Mouse (Mus musculus): ENCODE results near the gene Dennd5a. TPM values are rescaled to one million over a fixed set of nuclear protein-coding genes. Genes with fewer than 3 reads are reported as not detected.

Gene Dennd5a
- polyA plus RNA-seq, 1 experiment from 2014 or later = 48.4 TPM

DNA sequence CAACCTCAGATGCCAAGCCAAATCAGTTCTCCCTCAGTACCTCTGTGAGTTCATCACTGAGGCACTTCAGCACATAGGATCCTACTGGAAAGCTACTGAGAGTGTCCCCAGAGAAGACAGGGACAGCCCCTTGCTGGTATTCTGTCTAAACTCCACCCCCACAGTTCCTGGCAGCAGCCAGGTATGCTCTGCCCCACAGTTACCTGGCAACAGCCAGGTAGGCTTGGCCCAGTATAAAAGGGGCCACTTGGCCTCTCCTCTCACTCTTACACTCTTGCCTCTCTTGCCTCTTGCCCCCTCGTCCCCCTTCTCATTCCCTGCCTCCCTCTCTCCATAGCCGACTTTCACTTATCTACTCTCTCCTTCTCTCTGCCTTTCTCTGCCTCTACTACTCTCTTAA, 35.3 kb downstream of the Dennd5a start:
- no peaks in the 10 kb centered on the region for H3K9me3 ChIP-seq
- no peak for ATAC-seq (ENCODE audit: insufficient number of reproducible peaks, insufficient read depth, low FRiP score, low TSS enrichment, low read depth)
- H3K4me2 ChIP-seq = no peak overlapping the region
- no peaks in the 10 kb centered on the region for H3K27me3 ChIP-seq
- no peak overlapping the region for H3K27ac ChIP-seq
- peaks cover 82% of the 10 kb centered on the region for H3K36me3 ChIP-seq
- no peak overlapping the region for H3K9ac ChIP-seq (replicated peaks)
- H3K4me1 ChIP-seq (replicated peaks) = peaks cover 15% of the 10 kb centered on the region; the same call in 1 of the 2 replicates
- 77% methylated on average over 2 of the region's 2 CpGs for WGBS
- H3K4me3 ChIP-seq (replicated peaks) = no peak overlapping the region

DNA sequence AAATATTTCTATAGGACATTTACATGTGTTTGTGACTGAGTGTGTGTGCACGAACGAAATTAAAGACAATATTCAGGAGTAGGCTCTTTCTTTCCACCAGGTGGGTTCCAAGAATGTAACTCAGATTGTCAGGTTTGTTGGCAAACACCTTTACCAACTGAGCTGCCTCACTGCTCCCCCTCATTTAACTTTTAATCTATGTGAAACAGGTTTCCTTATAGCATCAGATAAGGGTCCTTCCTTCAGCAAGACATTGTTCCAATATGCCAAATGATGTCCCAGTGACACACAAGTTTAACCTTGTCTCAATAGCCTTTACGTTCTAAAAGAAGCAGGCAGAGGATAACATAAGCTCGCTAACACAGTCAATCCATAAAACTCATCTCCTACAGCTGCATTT, 37.4 kb downstream of the Dennd5a start:
- WGBS = 94% methylated on average over 4 of the region's 4 CpGs
- H3K9ac ChIP-seq (replicated peaks) = no peak overlapping the region
- no peak overlapping the region for H3K27ac ChIP-seq
- no peak overlapping the region for H3K4me2 ChIP-seq
- H3K4me1 ChIP-seq (replicated peaks) = peaks cover 15% of the 10 kb centered on the region; the same call in 1 of the 2 replicates
- no peaks in the 10 kb centered on the region for H3K9me3 ChIP-seq
- H3K4me3 ChIP-seq (replicated peaks) = no peak overlapping the region
- no peaks in the 10 kb centered on the region for H3K27me3 ChIP-seq
- peaks cover 82% of the 10 kb centered on the region for H3K36me3 ChIP-seq
- no peak for ATAC-seq (ENCODE audit: insufficient number of reproducible peaks, insufficient read depth, low FRiP score, low TSS enrichment, low read depth)

DNA sequence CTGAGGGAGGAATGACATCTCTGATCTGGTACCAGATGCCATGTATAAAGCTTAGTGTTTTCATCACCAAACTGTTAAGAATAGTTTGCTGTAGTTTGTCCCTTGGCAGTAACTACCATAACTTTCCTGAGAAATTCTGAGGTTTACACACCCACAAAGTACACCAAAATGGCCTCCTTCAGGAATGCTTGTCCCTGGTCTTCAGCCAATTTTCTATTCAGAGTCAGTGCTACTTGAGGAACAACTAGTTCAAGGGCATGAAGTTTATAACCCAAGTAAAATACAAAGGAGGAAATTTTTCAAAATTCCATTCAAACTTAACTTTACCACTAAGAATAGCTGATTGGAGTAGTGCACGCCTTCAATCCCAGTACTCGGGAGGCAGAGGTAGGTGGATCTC, 54.1 kb downstream of the Dennd5a start:
- H3K36me3 ChIP-seq = peaks cover 94% of the 10 kb centered on the region
- H3K9ac ChIP-seq (replicated peaks) = no peak overlapping the region
- H3K27me3 ChIP-seq = no peaks in the 10 kb centered on the region
- H3K4me2 ChIP-seq = no peak overlapping the region
- no peak for ATAC-seq (ENCODE audit: insufficient number of reproducible peaks, insufficient read depth, low FRiP score, low TSS enrichment, low read depth)
- no peak overlapping the region for H3K4me3 ChIP-seq (replicated peaks)
- 96% methylated on average over 2 of the region's 2 CpGs for WGBS
- H3K27ac ChIP-seq = no peak overlapping the region
- no peaks in the 10 kb centered on the region for H3K4me1 ChIP-seq (replicated peaks)
- peaks cover 4% of the 10 kb centered on the region; the same call in 1 of the 2 replicates for H3K9me3 ChIP-seq

DNA sequence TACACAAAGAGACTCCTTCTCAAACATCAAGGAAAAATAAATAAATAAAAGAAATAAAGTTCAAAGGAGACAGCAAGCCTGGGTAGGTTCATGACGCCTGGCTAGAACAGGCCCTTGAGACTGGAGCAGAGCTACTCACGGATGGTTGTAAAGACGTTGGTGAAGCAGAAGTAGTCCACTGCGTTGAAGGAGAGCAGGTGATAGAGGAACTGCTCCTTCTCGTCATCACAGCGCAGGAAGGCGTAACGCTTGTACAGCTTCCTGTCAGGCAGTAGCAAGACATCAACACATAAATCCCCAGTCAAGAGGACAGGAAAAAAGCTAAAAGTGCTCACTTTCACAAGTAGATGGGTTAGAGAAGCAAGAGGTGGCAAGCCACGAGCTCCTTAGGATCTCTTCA, 59.3 kb downstream of the Dennd5a start:
- no peak overlapping the region for H3K9ac ChIP-seq (replicated peaks)
- no peaks in the 10 kb centered on the region for H3K27me3 ChIP-seq
- no peak overlapping the region for H3K4me3 ChIP-seq (replicated peaks)
- 83% methylated on average over 9 of the region's 9 CpGs for WGBS
- no peak for ATAC-seq (ENCODE audit: insufficient number of reproducible peaks, insufficient read depth, low FRiP score, low TSS enrichment, low read depth)
- H3K9me3 ChIP-seq = no peaks in the 10 kb centered on the region
- H3K4me1 ChIP-seq (replicated peaks) = no peaks in the 10 kb centered on the region
- no peak overlapping the region for H3K4me2 ChIP-seq
- H3K36me3 ChIP-seq = peaks cover 100% of the 10 kb centered on the region
- H3K27ac ChIP-seq = no peak overlapping the region

DNA sequence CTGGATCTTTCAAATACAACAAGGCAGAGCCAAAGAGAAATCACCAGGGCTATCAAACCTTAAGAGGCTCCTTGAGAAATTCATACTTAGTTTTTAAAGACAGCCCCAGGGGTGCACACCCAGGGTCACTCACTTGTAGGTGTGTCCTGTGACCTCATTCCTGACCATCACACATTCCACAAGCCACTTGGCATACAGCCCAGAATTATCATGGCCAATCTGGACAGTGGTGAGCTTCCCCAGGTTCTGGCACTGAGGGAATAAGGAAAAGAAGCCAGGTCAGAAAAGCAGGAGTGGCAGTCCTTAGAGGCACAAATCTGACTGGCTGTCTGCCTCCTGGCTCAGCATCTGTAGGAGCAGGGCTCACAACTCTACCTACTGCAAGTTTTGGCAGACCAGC, 61.4 kb downstream of the Dennd5a start:
- ATAC-seq (ENCODE audit: insufficient number of reproducible peaks, insufficient read depth, low FRiP score, low TSS enrichment, low read depth) = no peak
- peaks cover 100% of the 10 kb centered on the region for H3K36me3 ChIP-seq
- no peaks in the 10 kb centered on the region for H3K27me3 ChIP-seq
- no peak overlapping the region for H3K9ac ChIP-seq (replicated peaks)
- H3K27ac ChIP-seq = no peak overlapping the region
- no peak overlapping the region for H3K4me3 ChIP-seq (replicated peaks)
- H3K9me3 ChIP-seq = no peaks in the 10 kb centered on the region
- no peak overlapping the region for H3K4me2 ChIP-seq
- H3K4me1 ChIP-seq (replicated peaks) = no peaks in the 10 kb centered on the region

DNA sequence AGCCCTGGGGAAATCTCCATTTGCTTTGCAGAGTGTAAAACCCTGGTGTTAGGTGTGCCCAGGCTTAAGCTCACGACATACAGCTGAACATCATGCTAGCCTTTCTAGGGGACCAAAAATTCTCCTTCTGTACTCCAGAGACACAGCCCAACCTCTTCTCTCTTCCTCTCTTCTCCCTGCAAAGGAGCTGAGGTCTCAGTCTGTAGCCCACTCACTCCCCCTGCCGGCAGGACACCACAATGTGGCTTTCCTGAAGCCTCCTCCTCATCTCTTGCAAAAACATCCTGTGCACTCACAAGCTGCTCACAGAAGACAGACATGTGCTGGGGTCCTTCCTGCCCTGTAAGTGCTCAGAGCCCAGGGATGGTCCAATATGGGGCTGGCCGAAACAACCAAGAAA, 67.7 kb downstream of the Dennd5a start:
- ATAC-seq (ENCODE audit: insufficient number of reproducible peaks, insufficient read depth, low FRiP score, low TSS enrichment, low read depth) = no peak

DNA sequence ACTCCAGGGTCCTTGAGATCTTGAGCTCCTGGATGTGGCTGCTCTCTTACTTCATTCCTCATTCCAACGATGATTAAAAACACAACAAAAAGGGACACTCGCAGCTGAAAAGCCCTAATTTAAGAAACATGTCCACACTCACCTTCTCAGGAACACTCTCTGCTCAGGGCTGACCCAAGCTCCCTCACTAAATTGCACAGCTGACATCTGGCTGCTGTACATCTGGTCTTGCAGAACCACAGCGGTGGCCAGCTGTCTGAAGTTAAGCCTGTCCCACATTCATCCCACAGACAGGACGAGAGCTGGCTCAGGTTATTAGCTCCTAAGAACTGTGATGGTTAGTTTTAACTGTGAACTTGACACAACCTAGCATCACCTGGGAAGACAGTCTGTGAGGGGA, 68.5 kb downstream of the Dennd5a start:
- Histone ChIP-seq H3K36me3 (peaks cover 71% of the 10 kb centered on the region), H3K4me1 (replicated peaks) (no peaks in the 10 kb centered on the region), H3K9ac (replicated peaks) (no peak overlapping the region), H3K27ac (no peak overlapping the region), H3K4me2 (no peak overlapping the region), H3K4me3 (replicated peaks) (no peak overlapping the region), H3K27me3 (no peaks in the 10 kb centered on the region), H3K9me3 (peaks cover 7% of the 10 kb centered on the region)
- no peak for ATAC-seq (ENCODE audit: insufficient number of reproducible peaks, insufficient read depth, low FRiP score, low TSS enrichment, low read depth)
- WGBS = 67% methylated on average over 4 of the region's 4 CpGs

More for the DNA sequence above, 67.7 kb downstream of the Dennd5a start:
- peaks cover 71% of the 10 kb centered on the region for H3K36me3 ChIP-seq
- no peaks in the 10 kb centered on the region for H3K27me3 ChIP-seq
- peaks cover 2% of the 10 kb centered on the region; the same call in 1 of the 2 replicates for H3K9me3 ChIP-seq
- H3K4me3 ChIP-seq (replicated peaks) = no peak overlapping the region
- no peak overlapping the region for H3K4me2 ChIP-seq
- no peak overlapping the region for H3K9ac ChIP-seq (replicated peaks)
- 54% methylated on average over 3 of the region's 3 CpGs for WGBS
- H3K4me1 ChIP-seq (replicated peaks) = no peaks in the 10 kb centered on the region
- no peak overlapping the region for H3K27ac ChIP-seq

DNA sequence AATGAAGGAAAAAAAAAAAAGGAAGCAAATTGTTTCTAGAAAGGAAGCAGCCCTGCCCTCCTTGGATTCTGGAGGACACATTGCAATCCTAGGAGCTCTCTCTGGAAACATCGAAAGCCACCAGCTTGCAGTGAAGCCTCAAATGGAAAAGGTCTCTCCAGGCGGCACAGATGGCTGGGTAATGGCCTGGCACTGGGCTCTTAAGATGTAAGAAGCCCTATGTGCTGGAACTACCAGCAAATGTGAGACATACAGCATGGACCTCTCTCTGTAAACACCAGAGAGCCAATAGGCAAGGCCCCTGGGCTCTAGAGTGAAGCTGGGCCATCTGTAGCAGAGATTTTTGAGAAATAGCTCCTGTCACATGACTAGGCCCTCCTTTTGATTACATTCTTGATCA, 70.0 kb downstream of the Dennd5a start:
- no peak for ATAC-seq (ENCODE audit: insufficient number of reproducible peaks, insufficient read depth, low FRiP score, low TSS enrichment, low read depth)
- H3K9ac ChIP-seq (replicated peaks) = no peak overlapping the region
- no peaks in the 10 kb centered on the region for H3K4me1 ChIP-seq (replicated peaks)
- 95% methylated on average over 2 of the region's 2 CpGs for WGBS
- no peak overlapping the region for H3K27ac ChIP-seq
- H3K27me3 ChIP-seq = no peaks in the 10 kb centered on the region
- H3K4me3 ChIP-seq (replicated peaks) = no peak overlapping the region
- peaks cover 58% of the 10 kb centered on the region for H3K36me3 ChIP-seq
- H3K4me2 ChIP-seq = no peak overlapping the region
- H3K9me3 ChIP-seq = peaks cover 9% of the 10 kb centered on the region

DNA sequence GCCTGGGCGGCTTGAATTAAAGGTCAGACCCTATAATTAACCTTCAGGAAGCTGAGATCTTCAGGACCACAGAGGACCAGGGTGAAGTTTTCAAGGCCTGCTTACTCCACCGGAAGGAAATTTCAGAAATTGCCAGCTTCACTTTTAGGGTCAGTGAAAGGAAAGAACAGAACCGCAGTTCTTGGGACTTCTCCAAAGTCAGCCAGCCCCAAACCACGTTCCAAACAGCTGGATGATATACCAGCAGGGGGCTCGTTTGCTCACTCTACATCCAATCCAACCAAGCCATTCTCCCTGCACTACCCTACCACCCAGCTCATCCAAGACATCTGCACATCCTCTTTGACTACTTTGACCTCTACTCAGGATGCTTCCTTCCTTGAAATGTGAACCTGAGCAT, 71.0 kb downstream of the Dennd5a start:
- Histone ChIP-seq H3K9ac (replicated peaks) (no peak overlapping the region), H3K4me1 (replicated peaks) (no peaks in the 10 kb centered on the region), H3K36me3 (peaks cover 48% of the 10 kb centered on the region), H3K27ac (no peak overlapping the region), H3K27me3 (no peaks in the 10 kb centered on the region), H3K4me2 (no peak overlapping the region), H3K4me3 (replicated peaks) (no peak overlapping the region), H3K9me3 (peaks cover 9% of the 10 kb centered on the region)
- 73% methylated on average over 5 of the region's 5 CpGs for WGBS
- no peak for ATAC-seq (ENCODE audit: insufficient number of reproducible peaks, insufficient read depth, low FRiP score, low TSS enrichment, low read depth)

DNA sequence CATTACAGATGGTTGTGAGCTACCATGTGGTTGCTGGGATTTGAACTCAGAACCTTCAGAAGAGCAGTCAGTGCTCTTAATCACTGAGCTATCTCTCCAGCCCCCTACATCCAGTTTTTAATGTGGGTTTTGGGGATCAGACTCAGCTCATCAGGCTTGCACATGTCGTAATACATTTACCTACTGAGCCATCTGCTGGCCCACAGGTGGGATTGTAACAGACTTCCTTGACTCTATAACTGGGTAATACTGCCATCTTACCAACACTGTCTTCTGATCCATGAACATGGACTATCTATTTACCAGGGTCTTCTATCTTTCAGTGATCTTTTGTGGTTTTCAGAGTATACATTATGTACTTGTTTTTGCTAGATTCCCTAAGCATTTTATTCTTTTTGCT, 74.0 kb downstream of the Dennd5a start:
- H3K36me3 ChIP-seq = peaks cover 29% of the 10 kb centered on the region
- WGBS = 96% methylated on average over 1 of the region's 1 CpGs
- no peak for ATAC-seq (ENCODE audit: insufficient number of reproducible peaks, insufficient read depth, low FRiP score, low TSS enrichment, low read depth)
- H3K27me3 ChIP-seq = no peaks in the 10 kb centered on the region
- no peak overlapping the region for H3K27ac ChIP-seq
- no peak overlapping the region for H3K9ac ChIP-seq (replicated peaks)
- H3K4me1 ChIP-seq (replicated peaks) = no peaks in the 10 kb centered on the region
- peaks cover 9% of the 10 kb centered on the region for H3K9me3 ChIP-seq
- no peak overlapping the region for H3K4me2 ChIP-seq
- H3K4me3 ChIP-seq (replicated peaks) = no peak overlapping the region

DNA sequence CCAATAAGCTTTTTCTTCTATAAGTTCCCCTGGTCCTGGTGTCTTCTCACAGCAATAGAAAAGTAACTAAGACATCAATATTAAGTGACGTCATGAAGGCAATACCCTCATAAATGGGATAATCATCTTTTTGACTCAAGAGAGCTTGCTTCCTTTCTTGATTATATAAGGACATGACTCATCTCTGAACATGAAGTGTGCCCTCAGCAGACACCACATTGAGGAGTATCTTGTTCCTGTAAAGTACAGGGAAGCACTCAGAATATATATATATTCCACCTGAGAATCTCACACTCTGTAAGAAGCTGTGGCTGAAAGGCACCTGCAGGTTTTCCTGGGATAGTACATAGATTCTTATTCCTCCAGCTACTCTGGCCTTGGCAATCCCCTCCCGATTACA, 77.7 kb downstream of the Dennd5a start:
- no peak overlapping the region for H3K9ac ChIP-seq (replicated peaks)
- no peak overlapping the region for H3K4me3 ChIP-seq (replicated peaks)
- 85% methylated on average over 2 of the region's 2 CpGs for WGBS
- peaks cover 7% of the 10 kb centered on the region for H3K9me3 ChIP-seq
- peaks cover 10% of the 10 kb centered on the region for H3K36me3 ChIP-seq
- H3K4me1 ChIP-seq (replicated peaks) = peaks cover 8% of the 10 kb centered on the region; the same call in 1 of the 2 replicates
- no peak overlapping the region for H3K4me2 ChIP-seq
- no peak for ATAC-seq (ENCODE audit: insufficient number of reproducible peaks, insufficient read depth, low FRiP score, low TSS enrichment, low read depth)
- H3K27ac ChIP-seq = no peak overlapping the region
- no peaks in the 10 kb centered on the region for H3K27me3 ChIP-seq

DNA sequence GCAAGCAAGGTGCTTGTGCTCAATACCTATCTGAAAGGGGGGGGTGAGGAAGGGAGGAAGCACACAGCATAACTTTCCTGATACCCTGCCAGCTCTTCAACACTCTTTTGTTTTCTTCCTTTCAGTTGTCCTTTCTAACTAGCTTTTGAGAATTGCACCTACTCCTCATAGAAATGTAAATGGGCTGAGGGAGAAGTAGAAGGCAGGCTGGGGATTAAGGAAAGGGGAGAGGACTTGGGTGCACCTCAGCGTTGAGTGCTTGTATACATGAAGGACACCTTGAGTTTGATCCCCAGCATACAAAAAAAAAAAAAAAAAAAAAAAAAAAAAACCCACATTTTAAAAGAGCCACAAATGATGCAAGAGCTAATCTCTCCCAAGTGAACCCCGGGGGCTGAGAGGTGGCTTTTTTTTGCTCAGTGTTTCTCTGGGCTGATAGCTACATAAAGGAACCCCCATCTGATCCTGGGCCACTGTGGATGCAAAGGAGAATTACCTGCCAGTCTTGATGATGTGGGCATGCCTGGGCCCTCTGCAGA, 78.6 kb downstream of the Dennd5a start:
- Histone ChIP-seq H3K4me2 (no peak overlapping the region), H3K36me3 (peaks cover under 1% of the 10 kb centered on the region), H3K27me3 (no peaks in the 10 kb centered on the region), H3K4me1 (replicated peaks) (peaks cover 8% of the 10 kb centered on the region; the same call in 1 of the 2 replicates), H3K4me3 (replicated peaks) (no peak overlapping the region), H3K9me3 (no peaks in the 10 kb centered on the region; the same call in 1 of the 2 replicates), H3K27ac (no peak overlapping the region), H3K9ac (replicated peaks) (no peak overlapping the region)
- ATAC-seq (ENCODE audit: insufficient number of reproducible peaks, insufficient read depth, low FRiP score, low TSS enrichment, low read depth) = no peak
- 60% methylated on average over 2 of the region's 2 CpGs for WGBS
